Mouse (Mus musculus): Measurements from ENCODE around the gene Kcnq5. TPM values are rescaled to one million over a fixed set of nuclear protein-coding genes. Genes with fewer than 3 reads are reported as not detected.

The Kcnq5 gene
- polyA plus RNA-seq, 1 experiment = 0.07 TPM

DNA sequence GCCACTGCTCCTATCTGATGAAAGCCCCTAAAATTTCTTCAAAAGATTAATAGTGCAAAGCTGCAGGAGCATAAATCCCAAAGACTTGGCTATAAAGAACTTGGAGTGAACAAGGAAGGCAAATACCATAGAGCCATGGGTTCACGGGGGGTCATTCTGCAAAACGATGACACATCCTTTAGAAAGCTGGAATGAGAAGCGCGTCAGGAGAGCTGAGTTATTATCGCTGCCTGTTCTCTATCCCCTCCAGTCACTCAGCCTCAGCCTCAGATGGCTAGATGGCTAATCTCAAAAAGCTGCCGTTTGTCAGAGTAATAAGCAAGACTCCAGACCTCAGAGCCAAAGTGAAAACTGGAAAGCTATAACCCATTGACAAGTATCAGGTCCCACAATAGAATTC, 42.5 kb downstream of the Kcnq5 start:
- TF ChIP-seq CTCF (IDR thresholded peaks at IDR 0.05; ENCODE audit: control insufficient read depth, insufficient read depth, insufficient replicate concordance, low read depth, low read length) (no peak), POLR2A (IDR thresholded peaks at IDR 0.05; ENCODE audit: control insufficient read depth, low read depth, low read length) (no peak)
- Histone ChIP-seq H3K27me3 (ENCODE audit: control insufficient read depth, insufficient read depth, low read length) (no peaks in the 10 kb centered on the region), H3K27ac (ENCODE audit: control insufficient read depth, insufficient read depth, low read depth, low read length) (no peak overlapping the region), H3K36me3 (ENCODE audit: control insufficient read depth, insufficient read depth, low read length) (no peaks in the 10 kb centered on the region), H3K4me3 (ENCODE audit: control insufficient read depth, low read depth, low read length) (no peak overlapping the region), H3K4me1 (ENCODE audit: control insufficient read depth, insufficient read depth, low read length) (no peaks in the 10 kb centered on the region)

DNA sequence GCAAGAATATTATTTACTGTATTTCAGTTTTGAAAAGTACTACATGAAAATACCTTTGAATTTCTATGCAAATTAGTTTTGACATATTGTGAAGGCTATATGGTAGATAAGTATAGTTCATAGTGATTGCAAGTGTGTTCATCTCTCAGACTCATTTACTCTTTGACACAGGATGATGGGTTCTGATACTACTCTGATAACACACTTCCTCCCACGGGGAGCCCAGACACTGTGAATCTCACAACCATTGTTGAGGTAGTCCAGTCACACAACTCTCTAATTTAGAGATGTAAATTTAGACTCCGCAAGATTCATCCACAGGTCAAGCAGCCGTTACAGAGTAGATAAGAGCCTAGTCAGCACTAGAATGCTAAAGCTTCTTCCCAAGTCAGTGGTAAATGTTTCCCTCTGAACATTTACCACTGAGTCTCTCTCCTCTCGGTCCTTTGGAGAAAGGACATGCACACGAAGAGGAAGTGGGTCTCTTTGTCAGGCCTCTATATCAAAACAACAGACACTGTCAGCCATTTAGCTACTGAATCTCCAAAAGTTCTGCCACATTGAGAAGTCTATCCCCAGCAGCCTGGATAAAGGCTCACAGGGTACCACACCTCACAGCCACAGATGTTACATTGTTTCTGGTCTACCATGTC, 65.5 kb downstream of the Kcnq5 start:
- Histone ChIP-seq H3K4me3 (ENCODE audit: control insufficient read depth, low read depth, low read length) (no peak overlapping the region), H3K4me1 (ENCODE audit: control insufficient read depth, insufficient read depth, low read length) (no peaks in the 10 kb centered on the region), H3K36me3 (ENCODE audit: control insufficient read depth, insufficient read depth, low read length) (no peaks in the 10 kb centered on the region), H3K27me3 (ENCODE audit: control insufficient read depth, insufficient read depth, low read length) (no peaks in the 10 kb centered on the region), H3K27ac (ENCODE audit: control insufficient read depth, insufficient read depth, low read depth, low read length) (no peak overlapping the region)
- no peak for TF ChIP-seq CTCF (IDR thresholded peaks at IDR 0.05; ENCODE audit: control insufficient read depth, insufficient read depth, insufficient replicate concordance, low read depth, low read length)
- no peak for TF ChIP-seq POLR2A (IDR thresholded peaks at IDR 0.05; ENCODE audit: control insufficient read depth, low read depth, low read length)

GRCm38 (mm10) chr1:21883747-21884146, 78.0 kb downstream of the Kcnq5 start:
- H3K4me3 ChIP-seq (ENCODE audit: control insufficient read depth, low read depth, low read length) = no peak overlapping the region
- no peaks in the 10 kb centered on the region for H3K36me3 ChIP-seq (ENCODE audit: control insufficient read depth, insufficient read depth, low read length)
- no peaks in the 10 kb centered on the region for H3K27me3 ChIP-seq (ENCODE audit: control insufficient read depth, insufficient read depth, low read length)
- no peaks in the 10 kb centered on the region for H3K4me1 ChIP-seq (ENCODE audit: control insufficient read depth, insufficient read depth, low read length)
- H3K27ac ChIP-seq (ENCODE audit: control insufficient read depth, insufficient read depth, low read depth, low read length) = no peak overlapping the region
- TF ChIP-seq CTCF (IDR thresholded peaks at IDR 0.05; ENCODE audit: control insufficient read depth, insufficient read depth, insufficient replicate concordance, low read depth, low read length) (no peak), POLR2A (IDR thresholded peaks at IDR 0.05; ENCODE audit: control insufficient read depth, low read depth, low read length) (no peak)

GRCm38 (mm10) chr1:21870889-21871288, 90.9 kb downstream of the Kcnq5 start:
- Histone ChIP-seq H3K4me1 (ENCODE audit: control insufficient read depth, insufficient read depth, low read length) (no peaks in the 10 kb centered on the region), H3K36me3 (ENCODE audit: control insufficient read depth, insufficient read depth, low read length) (no peaks in the 10 kb centered on the region), H3K27ac (ENCODE audit: control insufficient read depth, insufficient read depth, low read depth, low read length) (no peak overlapping the region), H3K27me3 (ENCODE audit: control insufficient read depth, insufficient read depth, low read length) (no peaks in the 10 kb centered on the region), H3K4me3 (ENCODE audit: control insufficient read depth, low read depth, low read length) (no peak overlapping the region)
- no peak for TF ChIP-seq CTCF (IDR thresholded peaks at IDR 0.05; ENCODE audit: control insufficient read depth, insufficient read depth, insufficient replicate concordance, low read depth, low read length)

- Histone ChIP-seq H3K27me3 (ENCODE audit: control insufficient read depth, insufficient read depth, low read length) (no peaks in the 10 kb centered on the region), H3K36me3 (ENCODE audit: control insufficient read depth, insufficient read depth, low read length) (no peaks in the 10 kb centered on the region), H3K4me3 (ENCODE audit: control insufficient read depth, low read depth, low read length) (no peak overlapping the region), H3K27ac (ENCODE audit: control insufficient read depth, insufficient read depth, low read depth, low read length) (no peak overlapping the region), H3K4me1 (ENCODE audit: control insufficient read depth, insufficient read depth, low read length) (no peaks in the 10 kb centered on the region)
- TF ChIP-seq POLR2A (IDR thresholded peaks at IDR 0.05; ENCODE audit: control insufficient read depth, low read depth, low read length) (no peak), CTCF (IDR thresholded peaks at IDR 0.05; ENCODE audit: control insufficient read depth, insufficient read depth, insufficient replicate concordance, low read depth, low read length) (no peak)
These were observed 93.3 kb downstream of the Kcnq5 start for GRCm38 (mm10) chr1:21868484-21868883.

- no peak overlapping the region for H3K4me3 ChIP-seq (ENCODE audit: control insufficient read depth, low read depth, low read length)
These were observed 105.3 kb downstream of the Kcnq5 start for GRCm38 (mm10) chr1:21856399-21856798.

GRCm38 (mm10) chr1:21838534-21838933, 123.2 kb downstream of the Kcnq5 start:
- Histone ChIP-seq H3K36me3 (ENCODE audit: control insufficient read depth, insufficient read depth, low read length) (no peaks in the 10 kb centered on the region), H3K4me3 (ENCODE audit: control insufficient read depth, low read depth, low read length) (no peak overlapping the region), H3K27me3 (ENCODE audit: control insufficient read depth, insufficient read depth, low read length) (no peaks in the 10 kb centered on the region), H3K4me1 (ENCODE audit: control insufficient read depth, insufficient read depth, low read length) (no peaks in the 10 kb centered on the region), H3K27ac (ENCODE audit: control insufficient read depth, insufficient read depth, low read depth, low read length) (no peak overlapping the region)
- TF ChIP-seq POLR2A (IDR thresholded peaks at IDR 0.05; ENCODE audit: control insufficient read depth, low read depth, low read length) (no peak), CTCF (IDR thresholded peaks at IDR 0.05; ENCODE audit: control insufficient read depth, insufficient read depth, insufficient replicate concordance, low read depth, low read length) (no peak)

More at GRCm38 (mm10) chr1:21856399-21856798, 105.3 kb downstream of the Kcnq5 start:
- H3K27me3 ChIP-seq (ENCODE audit: control insufficient read depth, insufficient read depth, low read length) = no peaks in the 10 kb centered on the region
- H3K27ac ChIP-seq (ENCODE audit: control insufficient read depth, insufficient read depth, low read depth, low read length) = no peak overlapping the region
- no peaks in the 10 kb centered on the region for H3K36me3 ChIP-seq (ENCODE audit: control insufficient read depth, insufficient read depth, low read length)
- H3K4me1 ChIP-seq (ENCODE audit: control insufficient read depth, insufficient read depth, low read length) = no peaks in the 10 kb centered on the region
- TF ChIP-seq POLR2A (IDR thresholded peaks at IDR 0.05; ENCODE audit: control insufficient read depth, low read depth, low read length) (no peak), CTCF (IDR thresholded peaks at IDR 0.05; ENCODE audit: control insufficient read depth, insufficient read depth, insufficient replicate concordance, low read depth, low read length) (no peak)
